Mouse (Mus musculus): ENCODE measurements at regions not wholly inside any gene's neighbourhood (a gene's known extent, or its start where the extent isn't known, plus 50 kb on each side); places are given as distances from the start of the nearest gene placed in this dataset.
A peak's percentile ranks its signal among the peaks of the same experiment; 100 is the strongest.

DNA sequence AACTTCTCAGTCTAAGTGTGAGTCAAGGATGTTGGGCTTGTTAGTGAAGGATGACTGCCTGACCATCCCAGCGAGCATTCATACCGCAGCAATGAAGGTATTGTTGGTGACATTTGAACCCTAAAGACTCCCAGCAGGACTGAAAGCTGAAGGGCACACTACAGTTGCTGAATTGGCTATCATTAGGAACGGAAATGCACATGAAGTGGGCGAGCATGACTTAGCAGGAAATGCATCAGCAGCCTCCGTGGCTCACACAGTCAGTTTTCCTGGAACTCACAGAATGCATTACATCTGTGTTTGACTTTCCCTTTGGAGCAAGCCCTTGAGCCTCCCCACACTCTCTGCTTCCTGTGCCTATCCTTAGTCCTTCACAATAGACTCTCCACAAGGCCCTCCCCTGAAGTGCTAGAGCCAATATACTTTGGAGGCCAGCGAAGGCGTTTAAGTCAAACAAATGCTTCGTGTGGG is 63.9 kb downstream of the Tmco5 start:
- DNase-seq (ENCODE audit: low spot score): no peak

- no peak for DNase-seq (ENCODE audit: low spot score)
These were observed 70.0 kb downstream of the Tmco5 start for GRCm38 (mm10) chr2:116948538-116948937.

- no peak for DNase-seq (ENCODE audit: low spot score)
These were observed 71.2 kb downstream of the Tmco5 start for GRCm38 (mm10) chr2:116949741-116950140.

DNA sequence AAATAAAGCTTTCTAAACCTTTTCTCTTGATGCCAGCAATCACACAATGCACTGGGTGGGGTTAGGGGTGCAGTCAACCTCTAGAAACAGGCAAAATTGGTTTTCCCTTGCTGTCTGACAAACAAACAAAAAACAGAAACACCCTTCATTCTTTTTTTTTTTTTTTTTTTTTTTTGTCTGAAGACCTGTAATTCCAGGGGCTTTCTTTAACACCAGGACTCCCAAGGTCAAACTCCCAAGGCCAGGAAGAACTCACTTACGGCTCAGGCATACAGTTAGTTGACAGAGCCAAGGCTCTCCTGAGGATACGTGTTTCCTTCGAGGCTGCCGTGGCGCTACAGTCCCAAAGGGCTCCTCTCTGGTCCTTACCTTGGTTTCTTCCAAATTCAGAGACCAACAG is 71.7 kb downstream of the Tmco5 start:
- no peak for DNase-seq (ENCODE audit: low spot score)

GRCm38 (mm10) chr2:116951481-116951880 is 73.0 kb downstream of the Tmco5 start:
- DNase-seq (ENCODE audit: low spot score): no peak

DNA sequence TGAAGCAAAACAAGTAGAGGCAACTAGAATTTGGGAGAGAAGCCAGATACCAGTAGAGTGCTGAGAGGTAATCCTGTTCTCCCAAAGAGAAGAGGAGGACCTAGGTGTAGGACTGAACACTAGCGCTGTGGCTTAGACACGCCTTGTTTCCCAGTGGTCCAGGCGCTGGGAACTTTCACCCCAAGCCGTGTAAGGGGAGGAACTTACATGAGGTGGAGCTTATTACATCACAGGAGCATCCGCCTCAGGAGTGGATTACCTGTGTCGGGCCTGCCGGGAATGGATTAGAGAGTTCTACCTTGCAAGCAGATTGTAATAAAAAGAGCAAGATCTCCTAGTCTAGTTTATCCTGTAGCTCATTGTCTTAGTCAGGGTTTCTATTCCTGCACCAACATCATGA is 75.8 kb downstream of the Tmco5 start:
- DNase-seq (ENCODE audit: low spot score): no peak

DNA sequence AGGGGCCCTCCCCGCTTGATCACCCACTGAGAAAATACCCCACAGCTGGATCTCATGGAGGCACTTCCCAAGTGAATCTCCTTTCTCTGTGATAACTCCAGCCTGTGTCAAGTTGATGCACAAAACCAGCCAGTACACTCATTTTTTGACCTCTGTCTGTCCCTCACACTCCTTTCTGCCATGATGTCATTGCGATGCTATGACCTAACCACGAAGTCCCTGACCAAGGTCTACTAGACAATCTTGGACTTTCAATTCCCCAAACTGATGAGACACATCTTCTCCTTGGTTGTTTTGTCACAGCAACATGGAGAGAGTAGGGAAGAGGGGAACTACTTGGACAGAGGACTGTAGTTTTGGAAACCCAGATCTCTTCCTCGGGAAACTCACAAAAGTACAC is 76.4 kb downstream of the Tmco5 start:
- no peak for DNase-seq (ENCODE audit: low spot score)

- no peak for DNase-seq (ENCODE audit: low spot score)
These were observed 84.8 kb downstream of the Tmco5 start for GRCm38 (mm10) chr2:116963116-116963873.

DNA sequence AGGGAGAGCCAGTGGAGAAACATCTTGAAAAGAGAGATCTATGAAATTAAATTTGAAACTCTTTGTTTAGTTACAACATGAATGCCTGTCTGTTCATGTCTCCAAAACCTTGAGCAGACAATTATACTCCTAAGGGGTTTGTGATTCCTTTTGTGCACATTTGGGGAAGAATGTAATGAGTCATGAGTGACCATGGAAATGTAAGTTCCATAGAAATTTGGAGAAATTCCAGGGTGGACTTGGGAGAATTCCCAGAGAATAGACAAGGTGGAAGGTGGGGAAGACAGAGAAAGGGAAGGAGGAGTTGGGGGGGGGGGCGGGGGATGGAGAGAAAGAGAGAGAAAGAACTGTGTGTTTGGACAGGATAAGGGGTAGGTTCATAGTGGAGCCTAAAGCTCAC is 87.8 kb downstream of the Tmco5 start:
- no peak for DNase-seq (ENCODE audit: low spot score)

- DNase-seq (ENCODE audit: low spot score): no peak
These were observed 93.4 kb downstream of the Tmco5 start for GRCm38 (mm10) chr2:116971666-116972613.

DNA sequence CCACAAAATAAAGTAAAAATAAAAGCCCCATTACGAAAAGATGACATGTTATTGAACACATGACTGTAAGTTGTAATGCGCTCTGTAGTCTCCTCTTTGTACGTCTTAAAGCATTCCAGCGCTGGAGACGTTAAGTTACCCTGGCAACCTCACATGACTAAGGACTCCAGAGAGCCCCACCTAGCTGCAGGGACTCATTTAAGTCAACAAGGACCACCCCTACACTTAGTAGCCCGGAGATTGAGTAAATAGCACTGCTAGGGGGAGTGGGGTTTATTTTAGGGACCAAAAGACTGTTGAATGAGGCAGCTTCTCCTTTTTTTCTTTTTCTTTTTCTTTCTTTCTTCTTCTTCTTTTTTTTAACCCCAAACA is 94.1 kb downstream of the Tmco5 start:
- no peak for DNase-seq (ENCODE audit: low spot score)

GRCm38 (mm10) chr2:116973441-116973840 is 95.0 kb downstream of the Tmco5 start:
- DNase-seq (ENCODE audit: low spot score): no peak

- DNase-seq (ENCODE audit: low spot score): no peak
These were observed 95.7 kb downstream of the Tmco5 start for GRCm38 (mm10) chr2:116974152-116974551.

DNA sequence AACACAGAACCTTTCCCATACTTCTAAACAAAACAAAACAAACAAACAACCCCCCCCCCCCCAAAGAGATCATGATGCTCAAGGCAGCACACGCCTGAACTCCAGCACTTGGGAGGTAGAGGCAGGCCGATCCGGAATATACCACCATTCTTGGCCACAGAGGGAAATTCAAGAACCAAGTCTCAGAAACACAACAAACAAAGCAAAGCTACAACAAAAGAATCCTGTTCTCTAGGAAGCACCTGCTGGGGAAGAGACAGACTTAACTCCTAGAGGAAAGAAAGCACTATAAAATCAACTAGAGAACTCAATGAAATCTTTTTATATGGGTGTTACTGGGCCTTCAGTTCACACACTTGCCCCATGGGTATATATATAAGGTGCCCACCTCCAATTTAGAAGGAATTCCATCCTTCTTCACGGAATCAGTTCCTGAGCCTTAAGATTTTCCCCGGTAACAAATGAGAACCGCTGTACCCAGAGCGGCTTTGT is 96.1 kb downstream of the Tmco5 start:
- DNase-seq (ENCODE audit: low spot score): no peak

DNA sequence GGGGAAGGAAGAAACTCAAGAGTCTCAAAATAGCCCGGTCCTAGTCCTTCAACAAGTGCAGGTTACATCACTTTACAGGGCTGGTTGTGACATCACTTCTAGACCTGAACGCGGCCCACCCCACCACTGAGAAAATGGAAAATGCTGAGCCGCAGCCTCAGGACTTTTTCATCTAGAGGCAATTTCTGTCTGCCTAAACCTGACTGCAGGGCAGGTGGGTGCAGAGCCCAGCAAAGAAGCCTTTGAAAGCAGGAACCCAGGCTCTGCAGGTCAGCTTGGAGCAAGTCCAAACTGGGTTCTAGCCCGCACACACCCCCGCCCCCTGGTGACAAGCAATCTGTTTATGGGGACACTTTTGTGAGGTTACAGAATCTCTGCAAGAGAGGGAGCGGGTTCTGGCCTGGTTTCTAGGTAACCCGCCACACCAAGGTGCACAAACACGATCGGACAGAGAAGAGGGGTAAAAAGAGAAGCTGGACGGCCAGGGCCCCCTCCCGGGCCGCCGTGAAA is 96.7 kb downstream of the Tmco5 start:
- peak; percentile 16 for DNase-seq (ENCODE audit: low spot score)

DNA sequence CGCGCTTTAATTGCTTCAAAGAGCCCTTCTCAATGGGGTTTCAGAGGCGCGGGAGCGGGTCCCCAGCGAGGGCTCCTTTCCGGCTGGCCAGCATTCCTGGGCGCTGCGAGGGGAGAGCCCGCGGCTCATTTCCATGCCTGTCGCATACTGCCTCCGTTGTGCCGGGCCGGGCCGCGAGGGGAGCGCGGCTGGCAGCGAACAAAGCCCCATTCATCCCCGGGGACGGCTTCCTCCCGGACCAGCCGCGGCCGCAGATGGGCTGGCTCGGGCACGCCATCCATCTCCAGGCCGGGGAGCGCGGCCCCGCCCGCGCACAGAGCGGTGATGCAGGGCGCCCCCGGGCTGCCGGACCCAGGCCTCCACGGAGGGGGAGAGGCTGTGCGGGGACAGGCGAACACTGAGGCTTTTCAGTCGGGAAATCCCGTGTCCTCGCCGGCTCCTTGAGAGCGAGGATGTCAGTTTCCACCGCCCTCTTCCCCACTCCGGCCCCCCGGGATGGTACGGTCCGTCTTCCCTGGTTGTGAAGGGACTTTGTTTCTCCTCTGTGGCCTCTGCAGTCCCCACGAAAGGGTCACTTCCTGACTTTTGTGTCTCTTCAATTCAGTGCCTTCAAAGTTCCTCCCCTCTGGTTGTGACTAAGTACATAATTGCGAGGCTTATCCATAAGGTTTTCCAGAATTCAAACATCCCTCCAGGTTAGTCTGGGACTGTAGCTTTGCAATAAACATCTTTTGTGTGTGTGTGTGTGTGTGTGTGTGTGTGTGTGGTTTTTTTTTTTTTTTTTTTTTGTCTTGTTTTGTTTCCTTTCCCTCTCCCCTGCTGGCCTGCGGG is 97.3 kb downstream of the Tmco5 start:
- peak; percentile 70 for DNase-seq (ENCODE audit: low spot score)

DNA sequence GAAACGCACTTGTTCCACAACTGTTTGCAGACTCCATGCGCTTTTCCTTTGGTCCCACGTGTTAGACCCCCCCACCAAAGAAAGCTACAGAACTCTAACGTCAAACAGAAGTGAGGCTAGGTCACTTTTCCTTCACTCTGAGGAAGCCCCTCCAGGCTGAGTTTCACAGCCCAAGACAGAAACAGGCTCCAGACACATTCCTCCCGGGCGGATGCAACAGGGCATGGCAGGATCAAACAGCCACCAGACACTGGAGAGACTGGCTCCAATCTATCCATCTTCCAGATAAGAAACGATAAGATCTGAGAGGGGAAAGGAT is 97.9 kb downstream of the Tmco5 start:
- DNase-seq (ENCODE audit: low spot score): no peak

DNA sequence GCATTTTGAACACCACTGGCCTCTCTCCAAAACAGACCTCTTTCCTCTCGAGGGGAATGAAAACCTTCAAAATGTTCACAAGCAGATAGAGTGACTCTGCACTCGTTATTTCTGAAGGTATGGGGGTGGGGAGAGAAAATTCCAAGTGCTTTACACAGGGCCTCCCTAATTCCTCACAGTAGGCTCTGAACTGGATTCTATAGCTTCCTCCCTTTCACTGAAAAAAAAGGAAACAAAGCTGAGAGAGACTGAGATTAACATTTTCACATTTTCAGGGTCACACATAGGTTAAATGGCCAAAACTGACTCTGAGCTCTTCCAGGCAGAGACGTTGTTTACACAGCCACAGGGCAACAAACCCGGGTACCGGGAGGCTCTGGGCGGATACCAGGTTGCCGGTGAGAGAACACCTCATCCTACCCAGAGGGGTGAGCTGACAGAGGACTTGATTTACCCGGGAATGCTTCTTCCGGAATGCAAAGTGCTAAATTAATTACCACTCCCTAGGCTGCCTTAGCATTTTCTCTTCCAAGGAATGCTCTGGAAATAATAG is 98.5 kb downstream of the Tmco5 start:
- DNase-seq (ENCODE audit: low spot score): no peak

DNA sequence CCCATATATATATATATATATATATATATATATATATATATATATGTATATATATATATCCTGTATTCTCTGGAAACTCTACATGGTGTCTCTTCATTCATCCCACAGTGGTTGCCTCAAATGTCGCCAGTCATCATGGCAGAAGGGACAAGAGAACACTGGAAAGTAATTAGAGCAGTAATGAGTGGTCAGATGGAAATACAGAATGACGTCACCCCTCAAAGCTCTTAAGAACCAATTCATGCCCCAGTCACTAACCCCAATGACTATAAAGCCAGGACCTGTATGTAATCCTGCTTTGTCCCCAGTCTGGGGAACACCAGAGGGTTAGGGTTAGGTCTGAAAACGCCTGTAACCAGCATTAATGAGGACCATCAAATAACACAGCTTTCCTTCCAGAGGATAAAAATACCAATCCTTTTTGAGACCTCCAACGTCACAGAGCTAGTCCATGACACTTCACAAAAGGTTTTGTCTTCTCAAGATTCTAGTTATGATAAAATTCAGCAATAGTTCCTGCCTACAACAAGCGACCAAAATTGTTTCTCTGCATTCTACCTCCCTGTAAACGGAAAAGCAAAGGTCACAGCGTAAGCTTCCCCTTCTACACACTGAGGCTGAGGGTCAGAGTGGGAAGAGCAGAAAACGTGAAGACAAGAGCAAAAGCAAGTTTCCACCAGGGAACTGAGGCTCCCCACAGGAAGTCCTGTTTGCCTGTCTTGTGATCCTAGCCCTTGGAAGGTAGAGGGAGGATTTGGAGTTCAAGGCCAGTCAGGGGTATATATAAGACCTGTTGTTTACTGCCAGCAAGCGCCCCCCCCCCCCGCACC is 99.5 kb downstream of the Tmco5 start:
- DNase-seq (ENCODE audit: low spot score): no peak

GRCm38 (mm10) chr2:116978809-116979208 is 100.3 kb downstream of the Tmco5 start:
- DNase-seq (ENCODE audit: low spot score): no peak

Measured in ovary, postnatal 10 days (tissue).